Mouse (Mus musculus): ENCODE measurements around the gene Mmp17. TPM values are rescaled to one million over a fixed set of nuclear protein-coding genes. Genes with fewer than 3 reads are reported as not detected.

The Mmp17 gene
- polyA plus RNA-seq, 1 experiment from 2014 or later: 1.1 TPM

Other genes with a start within 250 kb of the Mmp17 start
- gene Sfswap, start 82.9 kb upstream of the Mmp17 start, polyA plus RNA-seq (2014; fragmentation: Nextera tagmentation; extraction: Ambion mirVana): 28.5 and 33.1 TPM in 2 replicates
- gene Zfp11, start 85.9 kb downstream of the Mmp17 start, polyA plus RNA-seq (2014; fragmentation: Nextera tagmentation; extraction: Ambion mirVana): 3.9 and 4.6 TPM in 2 replicates
- not detected in 2 replicates for gene Sept14, start 124.3 kb downstream of the Mmp17 start, polyA plus RNA-seq (2014; fragmentation: Nextera tagmentation; extraction: Ambion mirVana)
- gene Mrps17, start 131.3 kb downstream of the Mmp17 start, polyA plus RNA-seq (2014; fragmentation: Nextera tagmentation; extraction: Ambion mirVana): 171 and 176 TPM in 2 replicates
- gene Nipsnap2, start 140.9 kb downstream of the Mmp17 start, polyA plus RNA-seq (2014; fragmentation: Nextera tagmentation; extraction: Ambion mirVana): 363 and 384 TPM in 2 replicates
- gene Psph, start 203.3 kb downstream of the Mmp17 start, polyA plus RNA-seq (2014; fragmentation: Nextera tagmentation; extraction: Ambion mirVana): 28.8 and 29.7 TPM in 2 replicates

Measured in heart, embryonic 14.5 days (tissue).